Mouse (Mus musculus) limb, embryonic 13.5 days (tissue): ENCODE data around the gene Lnx1. TPM values are rescaled to one million over a fixed set of nuclear protein-coding genes. Genes with fewer than 3 reads are reported as not detected.

Experiments used
- ATAC-seq: fragments of 200-750 bp; cut with Nextera tagmentation; 2 replicates; pipeline ENCODE4 v1.8.0; 2017; ENCODE audit warnings: low read depth, moderate number of reproducible peaks, moderate TSS enrichment; ENCODE audit not compliant: low FRiP score
- H3K27ac ChIP-seq: fragments of 300-500 bp; sonication (generic); 2 replicates; pipeline ENCODE4 v1.5.1; 2015; ENCODE audit warnings: inconsistent platforms, mild to moderate bottlenecking, moderate library complexity
- H3K27me3 ChIP-seq: fragments of 300-500 bp; sonication (generic); 2 replicates; pipeline ENCODE4 v1.6.1; 2015; ENCODE audit warnings: mild to moderate bottlenecking, inconsistent platforms
- H3K36me3 ChIP-seq: fragments of 300-500 bp; sonication (generic); 2 replicates; pipeline ENCODE4 v1.6.1; 2015; ENCODE audit warnings: inconsistent platforms, mild to moderate bottlenecking, moderate library complexity
- H3K4me1 ChIP-seq: fragments of 300-500 bp; sonication (generic); 2 replicates; pipeline ENCODE4 v1.6.1; 2015; ENCODE audit warnings: inconsistent platforms
- H3K4me2 ChIP-seq: fragments of 300-500 bp; sonication (generic); replicated peaks from 2 replicates; pipeline ENCODE4 v1.6.1; 2015; ENCODE audit warnings: inconsistent platforms, mild to moderate bottlenecking, moderate library complexity
- H3K4me3 ChIP-seq: fragments of 300-500 bp; sonication (generic); 2 replicates; pipeline ENCODE4 v1.5.1; 2015; ENCODE audit warnings: moderate library complexity, mild to moderate bottlenecking, inconsistent platforms
- H3K9ac ChIP-seq: fragments of 300-500 bp; sonication (generic); 2 replicates; pipeline ENCODE4 v1.6.1; 2015; ENCODE audit warnings: mild to moderate bottlenecking, inconsistent platforms
- H3K9me3 ChIP-seq: fragments of 300-500 bp; sonication (generic); 2 replicates; pipeline ENCODE4 v1.6.1; 2016; ENCODE audit warnings: inconsistent platforms
- WGBS: fragments of 180-500 bp; shearing (Covaris S2); methylation state at CpG from one replicate; pipeline ENCODE4 v1.1.7; 2015; 5-methylcytosine and 5-hydroxymethylcytosine counted together
- polyA plus RNA-seq: library from polyadenylated mRNA; unstranded; fragments of >200 nt; fragmentation: Nextera tagmentation; extraction: Ambion mirVana; gene quantifications from 2 replicates; pipeline ENCODE4 v1.2.1, GENCODE M21; 2015

Gene Lnx1
- polyA plus RNA-seq, 1 experiment from 2014 or later, result 1.0 TPM

- Histone ChIP-seq H3K36me3 (no peaks in the 10 kb centered on the region), H3K9ac (no peak overlapping the region), H3K27me3 (no peaks in the 10 kb centered on the region), H3K9me3 (no peaks in the 10 kb centered on the region), H3K4me2 (no peak overlapping the region), H3K27ac (no peak overlapping the region; the same call in 1 of the 2 replicates), H3K4me3 (no peak overlapping the region), H3K4me1 (peaks cover 22% of the 10 kb centered on the region)
- ATAC-seq, result no peak
- 29% methylated on average over 2 of the region's 2 CpGs for WGBS
Measured at GRCm38 (mm10) chr5:74693836-74694235, 8.9 kb downstream of the Lnx1 start.

DNA sequence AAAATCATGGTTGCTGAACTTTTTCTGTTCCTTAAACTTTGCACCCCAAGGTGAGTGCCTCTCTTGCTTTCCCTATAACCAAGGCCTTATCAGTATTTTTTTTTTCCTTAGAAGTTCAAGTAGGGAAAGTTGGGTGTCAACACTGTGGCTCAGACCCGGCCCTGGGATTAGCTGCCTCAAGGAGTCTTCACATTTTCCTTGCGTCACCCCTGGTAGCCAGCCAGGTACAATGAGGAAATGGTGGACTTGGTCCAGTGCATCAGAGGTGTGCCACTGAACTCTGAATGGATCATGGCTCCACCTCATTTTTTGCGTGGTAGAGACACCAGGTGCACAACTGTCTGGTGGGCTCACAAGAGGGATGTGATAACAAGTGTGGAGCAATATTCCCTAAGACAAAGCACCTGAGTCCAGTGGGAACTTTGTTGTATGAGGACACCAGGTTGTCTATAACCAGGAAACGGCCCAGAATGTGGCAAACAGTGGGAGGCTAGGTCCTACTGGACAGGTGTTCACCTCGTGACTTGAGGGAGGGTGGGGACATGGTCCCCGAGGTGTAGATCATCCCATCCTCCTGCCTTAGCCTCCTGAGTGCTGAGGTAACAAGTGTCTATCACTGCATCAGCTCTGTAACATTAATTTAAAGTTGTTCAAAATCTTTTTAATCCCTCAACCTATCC is 10.2 kb downstream of the Lnx1 start:
- no peaks in the 10 kb centered on the region for H3K36me3 ChIP-seq
- H3K27ac ChIP-seq, result no peak overlapping the region
- no peak overlapping the region for H3K4me2 ChIP-seq
- H3K4me3 ChIP-seq, result no peak overlapping the region
- H3K4me1 ChIP-seq, result peaks cover 22% of the 10 kb centered on the region
- no peaks in the 10 kb centered on the region for H3K9me3 ChIP-seq
- ATAC-seq, result no peak
- H3K9ac ChIP-seq, result no peak overlapping the region
- no peaks in the 10 kb centered on the region for H3K27me3 ChIP-seq
- WGBS, result 82% methylated on average over 6 of the region's 6 CpGs

DNA sequence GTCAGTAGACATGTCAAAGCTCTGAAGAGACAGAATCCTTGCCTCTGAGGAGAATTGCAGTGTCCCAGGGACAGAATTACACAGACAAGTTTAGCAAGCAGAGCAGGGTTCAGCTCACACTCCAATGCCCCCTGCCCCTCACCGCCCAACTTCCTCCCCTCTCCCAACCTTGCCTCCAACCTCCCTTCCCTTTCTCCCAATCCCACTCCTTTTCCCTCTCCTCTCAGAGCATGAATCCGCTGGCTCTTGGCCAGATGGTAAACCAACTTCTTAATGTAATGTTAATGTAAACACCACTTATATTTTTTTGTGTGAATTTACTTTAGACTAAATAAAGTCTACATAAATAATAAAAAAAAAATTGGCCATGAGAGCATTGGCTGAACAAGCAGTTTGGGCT is 13.9 kb downstream of the Lnx1 start:
- ATAC-seq, result no peak
- Histone ChIP-seq H3K4me3 (no peak overlapping the region), H3K9ac (no peak overlapping the region), H3K36me3 (no peaks in the 10 kb centered on the region), H3K4me2 (no peak overlapping the region), H3K4me1 (peaks cover 15% of the 10 kb centered on the region), H3K9me3 (no peaks in the 10 kb centered on the region), H3K27me3 (no peaks in the 10 kb centered on the region), H3K27ac (no peak overlapping the region)
- WGBS, result 83% methylated on average over 2 of the region's 2 CpGs

DNA sequence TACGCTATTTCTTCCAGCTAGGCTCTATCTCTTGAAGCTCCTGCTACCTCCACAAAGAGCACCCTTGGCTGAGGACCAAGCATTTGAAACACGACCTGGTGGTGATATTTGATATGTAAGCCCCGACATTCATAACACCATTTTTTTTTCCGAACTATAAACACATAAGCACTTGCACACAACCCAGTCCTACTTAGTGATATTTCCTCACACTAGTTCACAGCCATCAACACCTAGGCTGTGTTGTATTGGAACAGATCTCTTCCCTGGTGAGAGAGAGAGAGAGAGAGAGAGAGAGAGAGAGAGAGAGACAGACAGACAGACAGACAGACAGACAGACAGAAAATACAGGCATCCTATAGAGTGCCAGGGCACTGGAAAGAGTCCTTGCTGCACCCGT is 17.8 kb downstream of the Lnx1 start:
- Histone ChIP-seq H3K9ac (no peak overlapping the region), H3K9me3 (no peaks in the 10 kb centered on the region), H3K4me2 (no peak overlapping the region), H3K4me3 (no peak overlapping the region), H3K4me1 (peaks cover 6% of the 10 kb centered on the region; the same call in 1 of the 2 replicates), H3K27ac (no peak overlapping the region), H3K27me3 (no peaks in the 10 kb centered on the region), H3K36me3 (no peaks in the 10 kb centered on the region)
- no peak for ATAC-seq
- WGBS, result 58% methylated on average over 5 of the region's 5 CpGs

GRCm38 (mm10) chr5:74683832-74684231 is 18.9 kb downstream of the Lnx1 start:
- H3K4me3 ChIP-seq, result no peak overlapping the region
- no peaks in the 10 kb centered on the region for H3K27me3 ChIP-seq
- H3K9me3 ChIP-seq, result no peaks in the 10 kb centered on the region
- 77% methylated on average over 2 of the region's 2 CpGs for WGBS
- no peak overlapping the region for H3K27ac ChIP-seq
- H3K4me1 ChIP-seq, result peaks cover 6% of the 10 kb centered on the region; the same call in 1 of the 2 replicates
- no peak for ATAC-seq
- H3K36me3 ChIP-seq, result no peaks in the 10 kb centered on the region
- H3K9ac ChIP-seq, result no peak overlapping the region
- H3K4me2 ChIP-seq, result no peak overlapping the region

DNA sequence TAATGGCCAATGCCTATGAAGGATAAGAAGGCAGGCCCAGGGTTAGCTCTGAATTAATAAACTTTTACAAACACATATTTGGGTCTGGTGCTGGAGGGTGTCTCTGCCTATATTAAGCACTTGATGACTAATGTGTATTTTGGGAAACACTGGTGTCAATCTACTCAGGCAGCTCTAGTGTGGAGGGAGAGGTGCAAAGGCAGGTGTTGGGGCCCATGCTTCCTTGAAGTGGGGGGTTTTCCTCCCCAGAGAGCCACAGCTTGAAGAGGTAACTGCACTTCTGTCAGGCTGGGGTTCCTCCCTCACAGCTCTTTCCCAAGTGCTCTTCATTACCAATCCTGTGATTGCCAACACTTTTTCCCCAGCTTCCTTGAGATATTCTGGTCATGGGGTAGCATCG is 20.0 kb downstream of the Lnx1 start:
- ATAC-seq, result no peak
- Histone ChIP-seq H3K36me3 (no peaks in the 10 kb centered on the region), H3K4me1 (peaks cover 8% of the 10 kb centered on the region; the same call in 1 of the 2 replicates)

GRCm38 (mm10) chr5:74679631-74680030 is 23.1 kb downstream of the Lnx1 start:
- H3K9ac ChIP-seq, result no peak overlapping the region
- no peaks in the 10 kb centered on the region for H3K36me3 ChIP-seq
- no peaks in the 10 kb centered on the region for H3K9me3 ChIP-seq
- H3K4me3 ChIP-seq, result no peak overlapping the region
- no peak overlapping the region for H3K27ac ChIP-seq
- ATAC-seq, result no peak
- 77% methylated on average over 7 of the region's 7 CpGs for WGBS
- H3K4me1 ChIP-seq, result 0 out of 2 replicates have a peak, but pooled peaks cover 7% of the 10 kb centered on the region
- H3K4me2 ChIP-seq, result no peak overlapping the region
- no peaks in the 10 kb centered on the region for H3K27me3 ChIP-seq

More for the DNA sequence above, 20.0 kb downstream of the Lnx1 start:
- Histone ChIP-seq H3K9me3 (no peaks in the 10 kb centered on the region), H3K9ac (no peak overlapping the region), H3K27ac (no peak overlapping the region), H3K27me3 (no peaks in the 10 kb centered on the region), H3K4me3 (no peak overlapping the region), H3K4me2 (no peak overlapping the region)
- WGBS, result 97% methylated on average over 1 of the region's 1 CpGs

GRCm38 (mm10) chr5:74678693-74679092 is 24.0 kb downstream of the Lnx1 start:
- Histone ChIP-seq H3K4me1 (0 out of 2 replicates have a peak, but pooled peaks cover 7% of the 10 kb centered on the region), H3K4me2 (no peak overlapping the region), H3K9ac (no peak overlapping the region), H3K9me3 (no peaks in the 10 kb centered on the region), H3K36me3 (no peaks in the 10 kb centered on the region), H3K4me3 (no peak overlapping the region), H3K27ac (no peak overlapping the region), H3K27me3 (no peaks in the 10 kb centered on the region)
- 90% methylated on average over 5 of the region's 5 CpGs for WGBS
- ATAC-seq, result no peak

DNA sequence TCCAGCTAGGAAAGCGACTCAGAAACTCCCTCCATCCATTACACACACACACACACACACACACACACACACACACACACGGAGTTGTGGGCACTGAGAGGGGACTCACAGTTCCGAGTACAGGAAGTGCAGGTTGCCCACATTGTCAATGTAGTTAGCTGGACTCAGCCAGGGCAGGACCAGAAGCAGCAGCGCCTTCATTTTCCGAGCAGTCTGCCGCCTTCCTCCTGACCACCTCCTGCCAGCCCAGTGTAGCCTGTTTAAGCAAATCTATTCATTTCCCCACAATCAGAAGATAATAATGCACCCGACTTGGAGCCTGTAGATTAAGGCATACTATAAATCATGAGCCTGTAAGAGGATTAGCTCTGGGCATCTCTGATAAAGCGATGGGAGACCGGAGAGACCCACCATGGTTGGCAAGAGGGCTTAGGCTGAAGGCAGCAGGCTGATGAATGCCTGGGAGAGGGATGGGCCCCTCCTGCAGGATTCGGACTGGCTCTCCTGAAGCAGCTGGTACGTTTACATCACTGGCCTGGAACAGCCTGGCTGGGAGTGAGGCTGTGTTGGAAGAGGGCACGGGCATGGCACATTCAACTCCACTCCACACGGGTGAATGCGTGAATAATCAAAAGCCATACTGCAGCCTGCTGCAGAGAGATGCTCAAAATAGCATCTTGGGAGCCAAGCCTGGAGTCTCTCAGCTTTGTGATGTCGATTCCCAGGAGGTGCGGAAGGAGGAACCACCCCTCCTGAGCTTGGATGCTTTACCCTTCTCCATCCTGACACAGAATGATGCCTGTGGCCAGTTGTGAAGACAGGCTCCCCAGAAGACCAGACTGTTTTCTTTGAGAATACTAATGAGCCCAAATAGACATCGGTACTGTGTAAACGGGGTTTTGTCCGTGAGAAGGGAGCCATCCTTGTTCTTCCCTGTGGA is 25.0 kb downstream of the Lnx1 start:
- ATAC-seq, result no peak

GRCm38 (mm10) chr5:74672556-74672955 is 30.2 kb downstream of the Lnx1 start:
- H3K9me3 ChIP-seq, result no peaks in the 10 kb centered on the region
- WGBS, result 87% methylated on average over 5 of the region's 5 CpGs
- no peak overlapping the region for H3K27ac ChIP-seq
- no peak overlapping the region for H3K4me2 ChIP-seq
- H3K27me3 ChIP-seq, result no peaks in the 10 kb centered on the region
- H3K4me1 ChIP-seq, result 0 out of 2 replicates have a peak, but pooled peaks cover 4% of the 10 kb centered on the region
- ATAC-seq, result no peak
- H3K4me3 ChIP-seq, result no peak overlapping the region
- no peaks in the 10 kb centered on the region for H3K36me3 ChIP-seq
- no peak overlapping the region for H3K9ac ChIP-seq

More for the DNA sequence above, 25.0 kb downstream of the Lnx1 start:
- Histone ChIP-seq H3K9me3 (no peaks in the 10 kb centered on the region), H3K4me2 (no peak overlapping the region), H3K36me3 (no peaks in the 10 kb centered on the region), H3K27ac (no peak overlapping the region), H3K4me3 (no peak overlapping the region), H3K9ac (no peak overlapping the region), H3K4me1 (0 out of 2 replicates have a peak, but pooled peaks cover 7% of the 10 kb centered on the region), H3K27me3 (no peaks in the 10 kb centered on the region)
- 71% methylated on average over 19 of the region's 19 CpGs for WGBS

GRCm38 (mm10) chr5:74670877-74671276 is 31.8 kb downstream of the Lnx1 start:
- WGBS, result 67% methylated on average over 3 of the region's 3 CpGs
- no peaks in the 10 kb centered on the region for H3K4me1 ChIP-seq
- H3K27ac ChIP-seq, result no peak overlapping the region
- H3K27me3 ChIP-seq, result no peaks in the 10 kb centered on the region
- no peak overlapping the region for H3K4me3 ChIP-seq
- no peaks in the 10 kb centered on the region for H3K9me3 ChIP-seq
- no peaks in the 10 kb centered on the region for H3K36me3 ChIP-seq
- H3K9ac ChIP-seq, result no peak overlapping the region
- H3K4me2 ChIP-seq, result no peak overlapping the region
- no peak for ATAC-seq

DNA sequence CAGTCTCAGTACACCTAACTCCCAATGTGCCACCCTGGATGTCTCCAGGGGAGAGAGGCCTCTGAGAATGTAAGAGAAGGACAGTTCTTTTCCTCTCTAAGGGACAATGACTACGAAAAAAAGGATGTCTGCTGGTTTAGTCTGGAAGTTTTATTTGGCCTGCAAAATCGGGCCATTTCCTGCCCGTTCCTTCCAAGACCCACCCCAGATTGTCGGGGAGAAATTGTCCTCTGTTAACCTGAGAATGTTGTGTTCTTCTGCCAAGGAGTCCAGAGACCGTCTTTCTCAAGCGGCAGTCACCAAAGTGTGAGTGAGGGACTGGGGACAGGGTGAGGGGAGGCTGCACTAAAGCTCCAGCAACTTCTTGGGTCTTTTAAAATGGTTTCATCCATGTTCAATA is 32.8 kb downstream of the Lnx1 start:
- ATAC-seq, result no peak
- H3K9ac ChIP-seq, result no peak overlapping the region
- no peaks in the 10 kb centered on the region for H3K27me3 ChIP-seq
- H3K36me3 ChIP-seq, result no peaks in the 10 kb centered on the region
- no peak overlapping the region for H3K4me3 ChIP-seq
- WGBS, result 76% methylated on average over 6 of the region's 6 CpGs
- no peaks in the 10 kb centered on the region for H3K4me1 ChIP-seq
- no peaks in the 10 kb centered on the region for H3K9me3 ChIP-seq
- no peak overlapping the region for H3K4me2 ChIP-seq
- H3K27ac ChIP-seq, result no peak overlapping the region
